Mouse (Mus musculus) embryonic fibroblast, embryonic 13.5 days (primary cell): ENCODE results near the gene Gm4756. TPM values are rescaled to one million over a fixed set of nuclear protein-coding genes. Genes with fewer than 3 reads are reported as not detected.
"Not testable (repeated sequence)": the region's sequence is repeated elsewhere in the genome, so short reads cannot be mapped to it uniquely, and the experiment has no call there.

Source experiments
- H3K27ac ChIP-seq: 2 replicates; pipeline ENCODE4 v1.5.1; 2012; ENCODE audit warnings: low read length, control low read depth, inconsistent platforms; ENCODE audit not compliant: insufficient read depth
- H3K4me1 ChIP-seq: 2 replicates; pipeline ENCODE4 v1.6.1; 2011; ENCODE audit warnings: low read length; ENCODE audit not compliant: control insufficient read depth, insufficient read depth
- H3K4me3 ChIP-seq: 2 replicates; pipeline ENCODE4 v1.5.1; 2011; ENCODE audit warnings: mild to moderate bottlenecking, control low read depth, low read length; ENCODE audit not compliant: insufficient read depth
- CTCF ChIP-seq: IDR thresholded peaks from 2 replicates; pipeline ENCODE4 v1.5.1; 2011; ENCODE audit warnings: mild to moderate bottlenecking, control low read depth, low read length, moderate library complexity, borderline replicate concordance; ENCODE audit not compliant: insufficient read depth
- POLR2A ChIP-seq: IDR thresholded peaks from 2 replicates; pipeline ENCODE4 v1.6.1; 2011; ENCODE audit warnings: low read depth, mild to moderate bottlenecking, control low read depth, low read length, moderate library complexity
- polyA plus RNA-seq: library from polyadenylated mRNA; stranded (reverse); fragments of >200 nt; gene quantifications from 2 replicates; pipeline ENCODE4 v1.2.4, GENCODE M21; 2011; ENCODE audit warnings: low read depth; ENCODE audit not compliant: missing spikeins, insufficient read length

The Gm4756 gene
- polyA plus RNA-seq, 1 experiment = not detected

DNA sequence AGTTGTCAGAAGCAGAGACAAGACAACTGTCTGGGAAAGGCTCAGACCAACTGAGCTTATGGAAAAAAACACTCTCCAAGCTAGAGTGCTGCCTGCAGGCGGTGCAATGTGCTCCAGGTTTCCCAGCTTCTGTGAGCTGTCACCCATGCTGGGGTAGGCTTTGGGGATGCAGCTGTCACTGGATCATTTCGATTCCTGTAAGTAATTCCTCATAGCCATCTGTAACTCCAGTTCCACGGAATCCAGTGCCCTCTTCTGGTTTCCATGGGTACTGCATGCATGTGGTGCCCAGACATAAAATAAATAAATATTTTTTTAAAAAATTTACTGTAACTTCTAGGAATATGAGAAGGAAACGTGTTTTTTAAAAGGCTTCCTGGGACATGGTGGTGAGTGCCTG lies 5.2 kb upstream of the Gm4756 start:
- no peaks in the 10 kb centered on the region for H3K4me1 ChIP-seq
- TF ChIP-seq POLR2A = no peak
- 0 out of 2 replicates have a peak, but pooled peaks have one; percentile 19 for TF ChIP-seq CTCF
- H3K4me3 ChIP-seq = no peak overlapping the region
- H3K27ac ChIP-seq = no peak overlapping the region

DNA sequence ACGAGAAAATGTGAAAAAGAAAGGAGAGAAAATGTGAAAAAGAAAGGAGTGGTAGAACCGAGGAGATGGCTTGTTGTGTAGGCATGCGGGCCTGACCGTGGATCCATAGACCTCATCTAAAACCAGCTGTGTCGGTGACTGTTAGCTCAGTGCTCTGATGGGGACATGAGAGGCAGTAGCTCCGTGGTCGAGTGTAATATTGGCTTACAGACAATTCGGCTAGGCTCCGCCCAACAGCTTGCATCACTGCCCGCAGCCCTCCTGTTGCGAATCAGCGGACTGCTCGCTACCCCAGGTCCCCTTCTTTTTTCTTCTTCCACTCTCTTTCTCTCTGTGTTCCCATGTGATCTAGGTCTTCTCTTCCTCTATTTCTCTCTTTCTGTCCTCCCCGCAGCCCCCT lies 540 bp downstream of the Gm4756 start:
- H3K4me3 ChIP-seq = no peak overlapping the region
- H3K4me1 ChIP-seq = no peaks in the 10 kb centered on the region
- H3K27ac ChIP-seq = no peak overlapping the region
- TF ChIP-seq POLR2A (no peak), CTCF (no peak)

DNA sequence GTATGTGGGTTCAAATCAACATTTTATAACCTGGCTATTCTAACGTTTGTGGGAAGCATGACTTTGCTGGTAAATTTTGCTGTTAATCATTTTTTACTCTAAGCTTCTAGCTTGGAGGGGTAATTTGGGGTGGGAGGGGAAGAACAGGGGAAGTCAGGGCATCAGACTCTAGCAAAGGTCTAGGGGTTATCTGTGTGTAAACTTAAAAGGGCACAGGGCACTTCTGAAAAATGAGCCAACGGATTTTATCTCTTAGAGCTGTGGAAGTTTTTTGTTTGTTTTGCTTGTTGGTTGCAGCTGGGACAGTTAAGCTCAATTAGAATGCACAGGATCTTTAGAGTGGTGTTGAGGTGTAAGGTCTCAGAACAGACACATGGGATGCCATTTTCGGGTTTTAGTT lies 11.4 kb downstream of the Gm4756 start:
- no peaks in the 10 kb centered on the region for H3K4me1 ChIP-seq
- TF ChIP-seq CTCF = no peak
- no peak for TF ChIP-seq POLR2A
- H3K27ac ChIP-seq = no peak overlapping the region
- H3K4me3 ChIP-seq = no peak overlapping the region

DNA sequence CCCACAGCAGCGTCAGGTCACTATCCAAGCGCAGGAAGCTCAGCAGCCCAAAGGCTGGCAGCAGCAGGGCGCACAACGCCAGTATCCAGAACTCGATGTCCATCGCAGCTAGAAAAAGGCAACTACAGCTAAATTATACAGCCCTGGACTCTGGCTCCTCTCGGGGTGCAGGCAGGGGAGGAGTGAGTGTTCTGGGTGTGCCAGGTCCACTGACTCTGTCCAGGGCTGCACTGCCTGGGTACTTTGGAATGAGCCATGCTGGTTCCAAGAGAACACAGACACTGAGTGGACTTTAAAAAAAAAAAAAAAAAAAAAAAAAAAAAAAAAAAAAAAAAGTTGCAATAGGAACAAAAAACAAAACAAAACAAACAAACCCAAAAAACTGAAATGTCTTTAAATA lies 20.7 kb downstream of the Gm4756 start:
- no peak for TF ChIP-seq CTCF
- no peak for TF ChIP-seq POLR2A
- Histone ChIP-seq H3K4me3 (no peak overlapping the region), H3K27ac (no peak overlapping the region), H3K4me1 (no peaks in the 10 kb centered on the region)

DNA sequence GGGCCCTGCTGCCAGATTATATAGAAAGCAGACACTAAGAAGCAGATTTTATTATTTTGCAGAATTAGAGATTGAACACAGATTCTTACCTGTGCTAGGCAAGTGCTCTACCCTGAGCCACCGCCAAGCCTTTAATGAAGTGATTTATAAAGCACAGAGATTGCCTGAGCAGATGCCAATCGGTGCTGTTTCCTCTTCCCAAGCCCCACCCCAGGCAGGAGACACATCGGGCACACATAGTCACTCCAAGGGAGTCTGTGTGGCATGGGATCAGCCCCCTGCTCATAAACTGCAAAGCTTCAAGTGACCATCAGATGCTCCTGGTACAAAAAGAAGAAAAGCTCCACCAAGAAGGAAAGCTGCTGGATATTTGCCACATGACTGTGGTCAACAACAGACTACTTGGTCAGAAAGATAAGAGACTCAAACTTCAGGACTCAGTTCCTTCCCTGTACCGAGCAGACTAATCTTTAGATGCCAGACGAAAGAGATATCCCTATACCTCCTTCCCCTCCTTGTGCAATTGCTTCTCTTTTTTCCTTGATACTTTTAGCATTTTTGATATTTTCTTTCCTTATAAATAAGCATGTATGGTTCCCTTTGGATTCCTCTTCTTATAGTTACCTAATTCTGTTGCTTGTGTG lies 26.5 kb downstream of the Gm4756 start:
- Histone ChIP-seq H3K4me1 (no peaks in the 10 kb centered on the region), H3K4me3 (no peak overlapping the region), H3K27ac (no peak overlapping the region)
- no peak for TF ChIP-seq POLR2A
- no peak for TF ChIP-seq CTCF

DNA sequence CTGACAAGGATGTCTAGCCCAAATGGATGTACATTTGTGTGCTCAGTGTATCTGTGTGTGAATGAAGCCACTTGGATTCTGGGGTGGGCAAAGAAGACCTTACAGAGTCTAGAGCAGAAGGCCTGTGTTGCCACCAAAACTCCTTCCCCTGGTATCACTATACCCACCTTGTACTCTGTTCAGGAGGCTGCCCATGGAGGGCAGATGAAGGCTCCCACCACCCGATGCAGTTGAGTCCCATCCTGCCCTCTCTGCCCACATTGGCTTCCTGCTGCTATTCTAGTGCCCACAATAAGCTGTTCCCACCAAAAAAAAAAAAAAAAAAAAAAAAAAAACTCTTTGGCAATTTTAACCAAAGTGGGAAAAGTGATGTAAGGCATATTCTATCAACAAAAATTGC lies 28.0 kb downstream of the Gm4756 start:
- no peak for TF ChIP-seq POLR2A
- no peak for TF ChIP-seq CTCF
- H3K4me3 ChIP-seq = no peak overlapping the region
- no peak overlapping the region for H3K27ac ChIP-seq
- H3K4me1 ChIP-seq = no peaks in the 10 kb centered on the region

DNA sequence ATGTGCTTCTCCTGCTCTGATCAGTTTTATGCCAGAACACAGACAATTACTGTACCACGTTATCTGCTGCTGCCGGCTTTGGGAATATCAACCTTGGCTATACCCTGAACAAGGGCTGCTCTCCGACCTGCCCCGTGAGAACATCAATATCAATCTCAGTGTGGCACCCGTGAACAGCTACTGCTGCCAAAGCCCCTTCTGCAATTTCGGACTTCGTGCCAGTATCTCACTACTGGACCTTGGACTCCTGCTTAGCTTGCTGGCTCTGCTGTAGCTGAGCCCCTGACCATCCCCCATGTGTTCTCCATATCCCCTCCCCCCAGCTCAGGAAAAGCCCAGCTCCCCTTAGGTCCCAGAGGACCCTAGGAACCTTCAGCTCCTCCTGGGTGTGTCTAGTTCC lies 28.6 kb downstream of the Gm4756 start:
- H3K27ac ChIP-seq = no peak overlapping the region
- no peak overlapping the region for H3K4me3 ChIP-seq
- TF ChIP-seq POLR2A (no peak), CTCF (no peak)
- no peaks in the 10 kb centered on the region for H3K4me1 ChIP-seq

DNA sequence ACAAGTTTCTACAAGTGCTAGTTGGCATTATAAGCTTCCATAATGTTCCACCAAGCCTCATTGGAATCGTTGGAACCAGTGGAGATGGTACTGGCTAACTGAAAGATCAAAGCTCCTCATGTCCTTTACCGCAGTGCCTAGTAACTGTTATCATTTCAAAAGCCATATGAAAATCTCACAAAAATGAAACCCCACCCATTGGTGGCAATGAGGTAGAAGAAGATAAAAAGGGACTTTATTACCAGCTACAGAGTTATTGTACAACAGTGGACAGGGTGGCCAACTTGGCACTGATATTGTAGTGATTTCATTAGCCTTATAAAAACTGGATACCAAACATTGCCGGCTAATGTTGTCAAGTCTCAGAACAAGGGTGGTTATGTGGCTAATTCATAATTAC lies 37.4 kb downstream of the Gm4756 start:
- H3K4me3 ChIP-seq = no peak overlapping the region
- no peak for TF ChIP-seq CTCF
- TF ChIP-seq POLR2A = no peak
- H3K4me1 ChIP-seq = no peaks in the 10 kb centered on the region
- no peak overlapping the region for H3K27ac ChIP-seq

DNA sequence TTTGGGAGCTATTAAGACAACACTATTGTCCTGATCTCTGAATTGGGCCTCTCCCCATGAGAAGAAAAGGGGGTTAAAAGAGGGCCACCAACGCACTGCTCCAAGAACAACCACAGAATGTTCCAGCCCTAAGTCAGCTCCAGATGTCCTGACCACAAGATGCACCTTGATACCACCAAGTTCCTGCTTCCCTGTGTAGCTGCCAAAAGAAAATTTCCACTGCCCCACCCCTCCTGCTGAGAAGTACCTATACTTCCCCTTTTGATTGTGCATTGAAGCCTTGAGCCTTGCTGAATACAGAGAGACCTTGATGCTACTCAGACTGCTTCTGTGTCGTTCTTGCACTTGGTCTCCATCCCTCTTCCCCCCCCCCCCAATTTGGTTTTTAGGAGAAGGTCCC lies 50.7 kb downstream of the Gm4756 start:
- H3K27ac ChIP-seq, H3K4me3 ChIP-seq: not testable (repeated sequence)

DNA sequence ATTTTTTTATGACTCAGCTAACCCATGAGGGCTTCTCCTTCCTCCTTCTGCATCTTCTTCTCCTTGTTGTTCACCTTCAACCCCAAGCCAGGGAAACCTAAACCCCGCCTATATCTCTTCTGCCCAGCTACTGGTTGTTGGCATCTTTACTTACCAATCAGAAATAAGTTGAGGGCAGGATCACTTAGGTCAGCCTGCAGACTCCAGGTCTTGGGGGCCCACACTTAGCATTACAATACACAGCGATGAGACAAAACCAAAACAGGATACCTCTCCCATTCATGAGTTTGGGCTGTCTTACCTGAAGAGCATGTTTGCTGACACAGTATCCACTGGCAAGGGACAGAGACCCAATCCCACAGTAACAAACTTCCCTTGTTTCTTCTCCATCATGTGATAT lies 55.5 kb downstream of the Gm4756 start:
- H3K27ac ChIP-seq = no peak overlapping the region
- TF ChIP-seq CTCF = no peak
- no peak for TF ChIP-seq POLR2A
- no peak overlapping the region for H3K4me3 ChIP-seq
- no peaks in the 10 kb centered on the region for H3K4me1 ChIP-seq

More for the DNA sequence above, 50.7 kb downstream of the Gm4756 start:
- H3K4me1 ChIP-seq = not testable (repeated sequence)

DNA sequence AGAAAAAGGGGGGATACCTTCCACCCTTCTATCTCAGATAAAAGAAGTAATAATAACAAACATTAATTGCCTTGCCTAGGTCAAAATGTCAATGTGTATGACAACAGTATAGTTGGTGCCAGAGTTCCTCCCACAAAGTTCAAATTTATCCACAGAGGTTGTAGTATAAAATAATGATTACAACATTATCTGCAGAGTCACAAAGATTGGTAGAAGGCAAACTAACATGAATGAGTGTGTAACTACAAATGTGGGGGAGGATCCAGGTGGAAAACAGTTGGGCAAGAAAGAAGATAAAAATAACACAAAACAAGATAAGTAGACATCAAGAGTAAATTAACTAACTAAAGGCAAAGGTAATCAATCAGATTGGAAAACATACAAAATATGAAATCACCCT lies 56.5 kb downstream of the Gm4756 start:
- no peaks in the 10 kb centered on the region for H3K4me1 ChIP-seq
- no peak overlapping the region for H3K4me3 ChIP-seq

More for the DNA sequence above, 56.5 kb downstream of the Gm4756 start:
- no peak overlapping the region for H3K27ac ChIP-seq
- TF ChIP-seq CTCF = no peak
- no peak for TF ChIP-seq POLR2A
